Mouse (Mus musculus) ES-E14 (cell line): ENCODE results near the gene Sema6c. TPM values are rescaled to one million over a fixed set of nuclear protein-coding genes. Genes with fewer than 3 reads are reported as not detected.
"Not testable (repeated sequence)": the region's sequence is repeated elsewhere in the genome, so short reads cannot be mapped to it uniquely, and the experiment has no call there.

ENCODE experiments used
- DNase-seq: peaks from one replicate; pipeline ENCODE4 v3.0.0-alpha.2; 2013; ENCODE audit warnings: low read depth, low spot score
- H3K27ac ChIP-seq: 2 replicates; pipeline ENCODE4 v1.5.1; 2012; ENCODE audit warnings: low read depth, mild to moderate bottlenecking, low read length, moderate library complexity, mixed read lengths; ENCODE audit not compliant: poor library complexity, insufficient read depth, severe bottlenecking
- H3K36me3 ChIP-seq: 2 replicates; pipeline ENCODE4 v1.6.1; 2012; ENCODE audit warnings: mild to moderate bottlenecking, low read length, moderate library complexity, mixed read lengths; ENCODE audit not compliant: control insufficient read depth, poor library complexity, insufficient read depth, severe bottlenecking
- H3K4me1 ChIP-seq, 2 experiments: fragments of 150-350 bp in 1 of 2; sonication (generic) in 1 of 2; 2 replicates each; pipeline ENCODE4 v1.6.1; 2012; ENCODE audit warnings: low read length in 2 of 2, mild to moderate bottlenecking in 1 of 2, mixed read lengths in 1 of 2; ENCODE audit not compliant: control insufficient read depth in 2 of 2, insufficient read depth in 2 of 2, poor library complexity in 1 of 2
- H3K4me3 ChIP-seq, 2 experiments: fragments of 150-350 bp in 1 of 2; sonication (generic) in 1 of 2; 2 replicates each; pipeline ENCODE4 v1.5.1; 2012; ENCODE audit warnings: low read length in 2 of 2, low read depth in 1 of 2, mild to moderate bottlenecking in 1 of 2, mixed read lengths in 1 of 2; ENCODE audit not compliant: insufficient read depth in 1 of 2, poor library complexity in 1 of 2, severe bottlenecking in 1 of 2
- H3K9ac ChIP-seq: 2 replicates; pipeline ENCODE4 v1.6.1; 2012; ENCODE audit warnings: low read depth, mild to moderate bottlenecking, low read length, mixed read lengths; ENCODE audit not compliant: poor library complexity, insufficient read depth, severe bottlenecking
- H3K9me3 ChIP-seq: fragments of 150-350 bp; sonication (generic); 2 replicates; pipeline ENCODE4 v1.6.1; 2012; ENCODE audit warnings: low read depth, mild to moderate bottlenecking, low read length; ENCODE audit not compliant: control insufficient read depth, insufficient read depth
- CHD2 ChIP-seq: IDR thresholded peaks from 2 replicates; pipeline ENCODE4 v1.6.1; 2014; ENCODE audit warnings: mild to moderate bottlenecking, low read depth, low read length, inconsistent platforms
- HCFC1 ChIP-seq: IDR thresholded peaks from 2 replicates; pipeline ENCODE4 v1.6.1; 2012; ENCODE audit warnings: low read length, inconsistent platforms, borderline replicate concordance; ENCODE audit not compliant: insufficient read depth
- MAFK ChIP-seq: IDR thresholded peaks from 2 replicates; pipeline ENCODE4 v1.6.1; 2014; ENCODE audit warnings: mild to moderate bottlenecking, low read depth, low read length, inconsistent platforms; ENCODE audit not compliant: insufficient read depth
- ZC3H11A ChIP-seq: IDR thresholded peaks from 2 replicates; pipeline ENCODE4 v1.6.1; 2012; ENCODE audit warnings: low read depth, mild to moderate bottlenecking, inconsistent platforms, low read length, borderline replicate concordance
- ZNF384 ChIP-seq: IDR thresholded peaks from 2 replicates; pipeline ENCODE4 v1.6.1; 2012; ENCODE audit warnings: low read depth, low read length, inconsistent platforms
- in situ Hi-C, 2 experiments: fragments of 600-800 bp; cut with MboI; formaldehyde crosslinking; loops; one replicate each; pipeline ENCODE4 v1.15.1; 2025; ENCODE audit warnings: low sequenced_read_pairs in 2 of 2, inconsistent platforms in 1 of 2; ENCODE audit not compliant: unreplicated experiment in 2 of 2
- total RNA-seq: library from RNA; depleted of rRNA; stranded (reverse); fragments of 300-350 nt; gene quantifications from 2 replicates; pipeline ENCODE4 v1.2.3, GENCODE M21; 2012

The Sema6c gene
- total RNA-seq, 1 experiment, result 15.3 TPM

DNA sequence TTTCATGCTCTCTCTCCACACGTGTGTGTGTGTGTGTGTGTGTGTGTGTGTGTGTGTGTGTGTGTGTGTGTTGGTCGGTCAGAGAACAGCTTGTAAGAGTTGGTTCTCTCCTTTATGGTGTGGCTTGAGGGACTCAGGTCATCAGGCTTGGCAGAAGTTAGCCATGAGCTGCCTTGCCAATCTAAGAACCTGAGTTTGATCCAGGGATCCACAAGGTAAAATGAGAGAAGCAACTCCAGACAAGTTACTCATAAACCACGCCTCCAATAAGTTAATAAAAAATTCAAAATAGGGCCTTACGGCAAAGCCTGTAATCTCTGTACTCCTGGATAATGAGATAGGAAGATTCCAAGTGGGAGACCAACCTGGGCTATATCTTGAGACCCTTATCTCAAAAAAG, 48.0 kb downstream of the Sema6c start:
- DNase-seq, result no peak
- no peak overlapping the region for H3K4me3 ChIP-seq
- TF ChIP-seq HCFC1 (no peak), MAFK (no peak), ZC3H11A (no peak), CHD2 (no peak), ZNF384 (no peak)
- no peak overlapping the region for H3K27ac ChIP-seq
- in situ Hi-C loops, result no loop called here
- no peak overlapping the region for H3K9ac ChIP-seq
- peaks cover 28% of the 10 kb centered on the region for H3K36me3 ChIP-seq
- no peaks in the 10 kb centered on the region for H3K4me1 ChIP-seq
- no peaks in the 10 kb centered on the region for H3K9me3 ChIP-seq

- in situ Hi-C loops, result no loop called here
- H3K27ac ChIP-seq, result no peak overlapping the region
- H3K9ac ChIP-seq, result no peak overlapping the region
- no peaks in the 10 kb centered on the region for H3K9me3 ChIP-seq
- no peak for DNase-seq
- no peak overlapping the region for H3K4me3 ChIP-seq
- H3K36me3 ChIP-seq, result peaks cover 26% of the 10 kb centered on the region
- no peaks in the 10 kb centered on the region for H3K4me1 ChIP-seq
- no peak for TF ChIP-seq MAFK
- no peak for TF ChIP-seq CHD2
- no peak for TF ChIP-seq ZNF384
- no peak for TF ChIP-seq ZC3H11A
- TF ChIP-seq HCFC1, result no peak
Measured at GRCm38 (mm10) chr3:95210585-95210984, 50.3 kb downstream of the Sema6c start.

- H3K4me3 ChIP-seq, H3K9ac ChIP-seq, H3K9me3 ChIP-seq, H3K4me1 ChIP-seq, in situ Hi-C loops, DNase-seq, H3K27ac ChIP-seq: not testable (repeated sequence)
- H3K36me3 ChIP-seq, result peaks cover 21% of the 10 kb centered on the region
- peak; percentile 78 for TF ChIP-seq ZNF384
Measured at GRCm38 (mm10) chr3:95212889-95213608, 52.8 kb downstream of the Sema6c start.

- in situ Hi-C loops, result no loop called here
- no peaks in the 10 kb centered on the region; a peak in 1 of 4 replicates for H3K4me1 ChIP-seq
- H3K4me3 ChIP-seq, result no peak overlapping the region
- H3K9ac ChIP-seq, result no peak overlapping the region
- H3K27ac ChIP-seq, result no peak overlapping the region
- DNase-seq, result no peak
- peaks cover 19% of the 10 kb centered on the region for H3K36me3 ChIP-seq
- TF ChIP-seq ZNF384 (no peak), MAFK (no peak), HCFC1 (no peak), ZC3H11A (no peak), CHD2 (no peak)
- no peaks in the 10 kb centered on the region for H3K9me3 ChIP-seq
Measured at GRCm38 (mm10) chr3:95213609-95213975, 53.3 kb downstream of the Sema6c start.

DNA sequence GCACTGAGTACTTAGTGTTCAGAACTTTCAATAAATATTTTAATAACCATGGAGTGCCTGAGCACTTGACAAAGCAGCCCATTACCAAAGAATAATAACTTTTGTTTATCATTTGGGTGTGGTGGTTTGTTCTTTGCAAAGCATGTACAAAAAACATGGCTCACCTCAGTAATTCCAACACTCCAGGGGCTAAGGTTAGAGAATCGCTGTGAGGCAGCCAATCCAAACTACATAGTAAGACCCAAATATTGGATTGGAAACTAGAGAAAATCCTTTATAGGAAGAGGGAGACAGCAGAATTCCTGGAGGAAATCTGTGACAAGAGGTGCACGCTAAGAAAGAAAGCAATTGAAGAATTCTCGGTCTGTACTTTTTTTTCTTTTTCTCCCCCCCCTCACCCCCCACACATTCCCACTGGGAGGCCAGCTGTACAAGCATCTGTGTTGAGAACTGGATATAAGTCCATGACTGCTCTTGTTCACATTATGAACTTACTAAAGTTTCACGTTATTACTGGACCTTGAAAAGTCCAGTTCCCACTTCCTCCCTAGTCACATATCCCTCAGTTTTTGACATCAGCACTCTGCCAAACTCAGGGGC, 56.5 kb downstream of the Sema6c start:
- no peaks in the 10 kb centered on the region for H3K9me3 ChIP-seq
- H3K27ac ChIP-seq, result no peak overlapping the region; the same call in 1 of the 2 replicates
- TF ChIP-seq MAFK, result no peak
- 0 out of 2 replicates have a peak, but pooled peaks have one; percentile 53 for TF ChIP-seq ZNF384
- peak overlapping the region; percentile 100 for H3K9ac ChIP-seq
- H3K4me1 ChIP-seq, result no peaks in the 10 kb centered on the region; a peak in 1 of 4 replicates
- peaks cover 23% of the 10 kb centered on the region for H3K36me3 ChIP-seq
- in situ Hi-C loops, result no loop called here
- no peak for DNase-seq
- H3K4me3 ChIP-seq, result peak overlapping the region; percentile 84 to 99
